ENCODE assay signal across 8 mouse cellular contexts in the genomic region with DNA sequence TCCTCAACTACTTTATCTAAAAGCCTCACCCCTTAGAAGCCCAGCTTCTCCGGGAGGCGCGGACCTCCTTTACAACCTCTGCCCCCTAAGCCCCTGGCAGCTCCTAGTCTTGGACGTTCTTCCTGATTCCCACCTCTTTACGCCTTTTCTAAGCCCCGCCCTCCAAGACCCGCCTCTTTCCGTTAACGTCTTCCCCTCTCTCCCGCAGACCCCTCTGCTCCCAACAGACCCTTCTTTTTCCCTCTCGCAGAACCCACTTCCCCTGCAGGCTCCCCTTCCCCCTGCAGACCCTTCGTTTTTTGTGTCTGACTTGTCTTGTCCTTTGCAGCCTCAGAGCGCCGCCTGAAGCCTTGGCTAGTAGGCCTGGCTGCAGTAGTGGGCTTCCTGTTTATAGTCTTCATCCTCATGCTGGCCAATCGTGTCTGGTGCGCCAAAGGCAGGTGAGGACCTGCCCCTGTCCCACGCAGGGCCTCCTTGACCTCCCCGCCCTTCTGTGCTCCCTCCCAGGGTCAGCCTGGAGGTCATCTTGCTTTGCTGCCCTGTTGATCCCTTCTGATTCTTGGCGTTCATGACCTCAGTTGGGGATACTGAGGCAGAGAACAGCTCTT. TPM values are rescaled to one million over a fixed set of nuclear protein-coding genes. Genes with fewer than 3 reads are reported as not detected.
DNase-seq lines count a peak whose midpoint lies in the region; ATAC-seq and TF ChIP-seq lines count a peak whose summit lies in the region.

No protein-coding gene starts in this region.

- TF ChIP-seq EP300 in MEL (IDR thresholded peaks at IDR 0.05; ENCODE audit: low read depth in 1 of 2, low read length in 2 of 2): no peak

- TF ChIP-seq RAD21 in MEL (IDR thresholded peaks at IDR 0.05; ENCODE audit: low read depth, low read length): no peak

- peaks cover 6 to 14% of the 10 kb centered on the region in 2 experiments; a peak in 3 of 4 replicates for H3K4me1 ChIP-seq in MEL (ENCODE audit: control insufficient read depth in 1 of 2, insufficient read depth in 2 of 2, low read length in 2 of 2)
- peaks cover 18% of the 10 kb centered on the region for H3K4me1 ChIP-seq in embryonic facial prominence, embryonic 13.5 days
- peaks cover 7% of the 10 kb centered on the region; the same call in 1 of the 2 replicates for H3K4me1 ChIP-seq in hindbrain, postnatal 0 days (ENCODE audit: insufficient read depth, low read length)
- peaks cover 42% of the 10 kb centered on the region for H3K4me1 ChIP-seq in liver, embryonic 15.5 days (replicated peaks)
- peaks cover 23% of the 10 kb centered on the region for H3K4me1 ChIP-seq in stomach, embryonic 15.5 days

- peak overlapping the region; percentile 91 for H3K9ac ChIP-seq in MEL (ENCODE audit: control insufficient read depth, low read depth, low read length, poor library complexity, severe bottlenecking)
- peak overlapping the region; percentile 65 for H3K9ac ChIP-seq in embryonic facial prominence, embryonic 13.5 days
- 0 out of 2 replicates have a peak overlapping the region, but pooled peaks have one; percentile 13 for H3K9ac ChIP-seq in hindbrain, postnatal 0 days (replicated peaks; ENCODE audit: low read length)
- H3K9ac ChIP-seq in liver, embryonic 15.5 days: peak overlapping the region; percentile 11; the same call in 1 of the 2 replicates
- peak overlapping the region; percentile 29; the same call in 1 of the 2 replicates for H3K9ac ChIP-seq in stomach, embryonic 15.5 days

- no peak for TF ChIP-seq CTCF in MEL (IDR thresholded peaks at IDR 0.05 in 2 of 3, conservative IDR thresholded peaks at IDR 0.05 in 1 of 3; ENCODE audit: control insufficient read depth in 1 of 3, insufficient read depth in 1 of 3, low read depth in 2 of 3, low read length in 3 of 3, poor library complexity in 1 of 3, severe bottlenecking in 1 of 3)
- no peak for TF ChIP-seq CTCF in hindbrain, postnatal 0 days (IDR thresholded peaks at IDR 0.05; ENCODE audit: low read depth)

- peak in 1 of 2 experiments; percentile 55; a peak in 1 of 4 replicates for TF ChIP-seq POLR2A in MEL (IDR thresholded peaks at IDR 0.05; ENCODE audit: control insufficient read depth in 1 of 2, insufficient read depth in 1 of 2, low read depth in 1 of 2, low read length in 2 of 2, poor library complexity in 1 of 2)

- DNase-seq in MEL (ENCODE audit: low read depth, low spot score): peak; percentile 71
- DNase-seq in hindbrain, postnatal 0 days (ENCODE audit: low spot score): no peak
- no peak for DNase-seq in layer of hippocampus, postnatal 10 days (ENCODE audit: low spot score in 2 of 2)
- no peak for DNase-seq in cerebellum, adult 11 months

- ATAC-seq in embryonic facial prominence, embryonic 13.5 days (ENCODE audit: insufficient number of reproducible peaks, insufficient read depth, low FRiP score, low TSS enrichment, low read depth): no peak
- no peak for ATAC-seq in hindbrain, postnatal 0 days
- ATAC-seq in liver, embryonic 15.5 days (ENCODE audit: insufficient read depth): no peak
- ATAC-seq in stomach, embryonic 15.5 days (ENCODE audit: insufficient read depth, low FRiP score, low read depth): no peak
- ATAC-seq in frontal cortex, adult (ENCODE audit: low TSS enrichment): no peak

- H3K9me3 ChIP-seq in MEL (replicated peaks; ENCODE audit: insufficient read depth, low read length): no peaks in the 10 kb centered on the region
- H3K9me3 ChIP-seq in embryonic facial prominence, embryonic 13.5 days: no peaks in the 10 kb centered on the region
- no peaks in the 10 kb centered on the region for H3K9me3 ChIP-seq in hindbrain, postnatal 0 days (ENCODE audit: low read length)
- no peaks in the 10 kb centered on the region for H3K9me3 ChIP-seq in liver, embryonic 15.5 days (replicated peaks)
- no peaks in the 10 kb centered on the region for H3K9me3 ChIP-seq in stomach, embryonic 15.5 days

- H3K4me3 ChIP-seq in MEL (ENCODE audit: control insufficient read depth in 1 of 2, insufficient read depth in 1 of 2, low read depth in 2 of 2, low read length in 2 of 2): peak overlapping the region; percentile 85 to 86
- H3K4me3 ChIP-seq in embryonic facial prominence, embryonic 13.5 days: peak overlapping the region; percentile 36
- H3K4me3 ChIP-seq in hindbrain, postnatal 0 days (ENCODE audit: low read length): no peak overlapping the region
- peak overlapping the region; percentile 34 for H3K4me3 ChIP-seq in liver, embryonic 15.5 days (replicated peaks)
- peak overlapping the region; percentile 36 for H3K4me3 ChIP-seq in stomach, embryonic 15.5 days (replicated peaks)

- H3K36me3 ChIP-seq in MEL (ENCODE audit: control insufficient read depth in 1 of 2, insufficient read depth in 2 of 2, low read length in 2 of 2): no peaks in the 10 kb centered on the region
- peaks cover 27% of the 10 kb centered on the region for H3K36me3 ChIP-seq in embryonic facial prominence, embryonic 13.5 days
- peaks cover 5% of the 10 kb centered on the region; the same call in 1 of the 2 replicates for H3K36me3 ChIP-seq in hindbrain, postnatal 0 days (ENCODE audit: insufficient read depth, low read length)
- H3K36me3 ChIP-seq in liver, embryonic 15.5 days (replicated peaks): peaks cover under 1% of the 10 kb centered on the region
- H3K36me3 ChIP-seq in stomach, embryonic 15.5 days: peaks cover under 1% of the 10 kb centered on the region; the same call in 1 of the 2 replicates

- H3K27ac ChIP-seq in MEL (ENCODE audit: control insufficient read depth, low read depth, low read length): peak overlapping the region; percentile 77
- H3K27ac ChIP-seq in embryonic facial prominence, embryonic 13.5 days: peak overlapping the region; percentile 62; the same call in 1 of the 2 replicates
- peak overlapping the region; percentile 41; the same call in 1 of the 2 replicates for H3K27ac ChIP-seq in hindbrain, postnatal 0 days
- peak overlapping the region; percentile 19; the same call in 1 of the 2 replicates for H3K27ac ChIP-seq in liver, embryonic 15.5 days (replicated peaks)
- H3K27ac ChIP-seq in stomach, embryonic 15.5 days: peak overlapping the region; percentile 76; the same call in 1 of the 2 replicates

- peak overlapping the region; percentile 64 for H3K4me2 ChIP-seq in embryonic facial prominence, embryonic 13.5 days
- peak overlapping the region; percentile 42 for H3K4me2 ChIP-seq in hindbrain, postnatal 0 days (ENCODE audit: low read depth, low read length)
- peak overlapping the region; percentile 63 for H3K4me2 ChIP-seq in liver, embryonic 15.5 days
- H3K4me2 ChIP-seq in stomach, embryonic 15.5 days: peak overlapping the region; percentile 61

- WGBS in embryonic facial prominence, embryonic 13.5 days: 6% methylated on average over 19 of the region's 19 CpGs
- WGBS in hindbrain, postnatal 0 days: 8% methylated on average over 19 of the region's 19 CpGs
- WGBS in liver, embryonic 15.5 days (ENCODE audit: insufficient replicate concordance): 7% methylated on average over 19 of the region's 19 CpGs
- 3% methylated on average over 19 of the region's 19 CpGs for WGBS in stomach, embryonic 15.5 days

- H3K79me2 ChIP-seq in MEL (ENCODE audit: control insufficient read depth, insufficient read depth, low read length, poor library complexity): no peaks in the 10 kb centered on the region

- no peaks in the 10 kb centered on the region for H3K27me3 ChIP-seq in MEL (ENCODE audit: control insufficient read depth in 1 of 2, insufficient read depth in 2 of 2, low read length in 2 of 2)
- no peaks in the 10 kb centered on the region for H3K27me3 ChIP-seq in embryonic facial prominence, embryonic 13.5 days
- no peaks in the 10 kb centered on the region for H3K27me3 ChIP-seq in hindbrain, postnatal 0 days (ENCODE audit: insufficient read depth, low read length)
- H3K27me3 ChIP-seq in liver, embryonic 15.5 days: no peaks in the 10 kb centered on the region; the same call in 1 of the 2 replicates
- no peaks in the 10 kb centered on the region for H3K27me3 ChIP-seq in stomach, embryonic 15.5 days (replicated peaks)

RNA-seq across cellular contexts. Expression of a gene that starts 0.7 kb away (rescaled TPM):
- 6.5 and 6.7 TPM in 2 replicates for total RNA-seq in MEL (2012; rRNA removed)
- 10 to 100 TPM in 1 of 2 experiments, not detected in 1; 29.5 TPM for polyA plus RNA-seq in MEL (2012; ENCODE audit: insufficient read depth in 1 of 2, insufficient read length in 2 of 2, low read depth in 1 of 2, low replicate concordance in 2 of 2, missing spikeins in 1 of 2)
- 3.1 and 7.1 TPM in 2 replicates for polyA plus RNA-seq in embryonic facial prominence, embryonic 13.5 days (2015; fragmentation: Nextera tagmentation; extraction: Ambion mirVana)
- 2.9 and 3.7 TPM in 2 replicates for total RNA-seq in hindbrain, postnatal 0 days (2014; rRNA removed)
- polyA plus RNA-seq in hindbrain, postnatal 0 days (2015; fragmentation: Nextera tagmentation; extraction: Ambion mirVana): 1.4 and 1.7 TPM in 2 replicates
- polyA plus RNA-seq in liver, embryonic 15.5 days (2015; fragmentation: Nextera tagmentation; extraction: Ambion mirVana): 1.9 and 2.3 TPM in 2 replicates
- polyA plus RNA-seq in stomach, embryonic 15.5 days (2015; fragmentation: Nextera tagmentation; extraction: Ambion mirVana): 59.5 and 77.5 TPM in 2 replicates
- total RNA-seq in layer of hippocampus, postnatal 10 days (2021): 1 to 10 TPM; 2.6 to 3.0 TPM

RNA-seq across cellular contexts. Expression of a gene that starts 4.8 kb away (rescaled TPM):
- 0.49 and 0.89 TPM in 2 replicates for total RNA-seq in MEL (2012; rRNA removed)
- 1 to 10 TPM in 1 of 2 experiments, not detected in 1; 1.2 TPM for polyA plus RNA-seq in MEL (2012; ENCODE audit: insufficient read depth in 1 of 2, insufficient read length in 2 of 2, low read depth in 1 of 2, low replicate concordance in 2 of 2, missing spikeins in 1 of 2)
- polyA plus RNA-seq in embryonic facial prominence, embryonic 13.5 days (2015; fragmentation: Nextera tagmentation; extraction: Ambion mirVana): 1.2 and 1.5 TPM in 2 replicates
- total RNA-seq in hindbrain, postnatal 0 days (2014; rRNA removed): 7.5 TPM in 2 replicates
- polyA plus RNA-seq in hindbrain, postnatal 0 days (2015; fragmentation: Nextera tagmentation; extraction: Ambion mirVana): 2.7 and 4.0 TPM in 2 replicates
- 0.56 TPM in 1 of 2 replicates, not detected in the other for polyA plus RNA-seq in liver, embryonic 15.5 days (2015; fragmentation: Nextera tagmentation; extraction: Ambion mirVana)
- polyA plus RNA-seq in stomach, embryonic 15.5 days (2015; fragmentation: Nextera tagmentation; extraction: Ambion mirVana): 0.41 and 1.4 TPM in 2 replicates
- 1 to 10 TPM; 1.1 to 3.5 TPM for total RNA-seq in layer of hippocampus, postnatal 10 days (2021)

RNA-seq across cellular contexts. Expression of a gene that starts 9.3 kb away (rescaled TPM):
- total RNA-seq in MEL (2012; rRNA removed): 0.46 and 0.62 TPM in 2 replicates
- polyA plus RNA-seq in MEL (2012; ENCODE audit: insufficient read depth in 1 of 2, insufficient read length in 2 of 2, low read depth in 1 of 2, low replicate concordance in 2 of 2, missing spikeins in 1 of 2): 1 to 10 TPM in 1 of 2 experiments, not detected in 1; 2.6 TPM
- polyA plus RNA-seq in embryonic facial prominence, embryonic 13.5 days (2015; fragmentation: Nextera tagmentation; extraction: Ambion mirVana): 4.1 and 5.0 TPM in 2 replicates
- total RNA-seq in hindbrain, postnatal 0 days (2014; rRNA removed): 2.1 and 3.3 TPM in 2 replicates
- 5.3 and 7.0 TPM in 2 replicates for polyA plus RNA-seq in hindbrain, postnatal 0 days (2015; fragmentation: Nextera tagmentation; extraction: Ambion mirVana)
- polyA plus RNA-seq in liver, embryonic 15.5 days (2015; fragmentation: Nextera tagmentation; extraction: Ambion mirVana): 0.75 and 0.88 TPM in 2 replicates
- polyA plus RNA-seq in stomach, embryonic 15.5 days (2015; fragmentation: Nextera tagmentation; extraction: Ambion mirVana): 2.9 and 3.3 TPM in 2 replicates
- 1 to 10 TPM; 2.3 to 4.5 TPM for total RNA-seq in layer of hippocampus, postnatal 10 days (2021)

RNA-seq across cellular contexts. Expression of a gene that starts 9.3 kb away (rescaled TPM):
- total RNA-seq in MEL (2012; rRNA removed): 153 and 157 TPM in 2 replicates
- 100 to 1,000 TPM in 1 of 2 experiments, not detected in 1; 145 TPM for polyA plus RNA-seq in MEL (2012; ENCODE audit: insufficient read depth in 1 of 2, insufficient read length in 2 of 2, low read depth in 1 of 2, low replicate concordance in 2 of 2, missing spikeins in 1 of 2)
- 67.8 and 71.8 TPM in 2 replicates for polyA plus RNA-seq in embryonic facial prominence, embryonic 13.5 days (2015; fragmentation: Nextera tagmentation; extraction: Ambion mirVana)
- total RNA-seq in hindbrain, postnatal 0 days (2014; rRNA removed): 146 TPM in 2 replicates
- 111 and 114 TPM in 2 replicates for polyA plus RNA-seq in hindbrain, postnatal 0 days (2015; fragmentation: Nextera tagmentation; extraction: Ambion mirVana)
- polyA plus RNA-seq in liver, embryonic 15.5 days (2015; fragmentation: Nextera tagmentation; extraction: Ambion mirVana): 50.9 and 56.2 TPM in 2 replicates
- polyA plus RNA-seq in stomach, embryonic 15.5 days (2015; fragmentation: Nextera tagmentation; extraction: Ambion mirVana): 78.9 and 80.4 TPM in 2 replicates
- total RNA-seq in layer of hippocampus, postnatal 10 days (2021): 10 to 100 TPM; 72.0 to 77.3 TPM

RNA-seq across cellular contexts. Expression of a gene that starts 15.2 kb away (rescaled TPM):
- 20.7 and 24.7 TPM in 2 replicates for total RNA-seq in MEL (2012; rRNA removed)
- polyA plus RNA-seq in MEL (2012; ENCODE audit: insufficient read depth in 1 of 2, insufficient read length in 2 of 2, low read depth in 1 of 2, low replicate concordance in 2 of 2, missing spikeins in 1 of 2): 100 to 1,000 TPM in 1 of 2 experiments, not detected in 1; 115 TPM
- polyA plus RNA-seq in embryonic facial prominence, embryonic 13.5 days (2015; fragmentation: Nextera tagmentation; extraction: Ambion mirVana): 102 and 119 TPM in 2 replicates
- 106 and 118 TPM in 2 replicates for total RNA-seq in hindbrain, postnatal 0 days (2014; rRNA removed)
- 131 and 134 TPM in 2 replicates for polyA plus RNA-seq in hindbrain, postnatal 0 days (2015; fragmentation: Nextera tagmentation; extraction: Ambion mirVana)
- polyA plus RNA-seq in liver, embryonic 15.5 days (2015; fragmentation: Nextera tagmentation; extraction: Ambion mirVana): 127 and 147 TPM in 2 replicates
- 88.5 and 90.5 TPM in 2 replicates for polyA plus RNA-seq in stomach, embryonic 15.5 days (2015; fragmentation: Nextera tagmentation; extraction: Ambion mirVana)
- 10 to 100 TPM; 81.2 to 85.2 TPM for total RNA-seq in layer of hippocampus, postnatal 10 days (2021)

Comparison
In these comparisons a context has a peak if more than half of its experiments do, and no peak if none do; other contexts are left out.
1. H3K27ac ChIP-seq: peak in every context shown above with its lines; median percentile 77 in MEL; 76 in stomach, embryonic 15.5 days; 62 in embryonic facial prominence, embryonic 13.5 days; 41 in hindbrain, postnatal 0 days; 19 in liver, embryonic 15.5 days.
2. H3K9ac ChIP-seq: peak in every context shown above with its lines; median percentile 91 in MEL; 65 in embryonic facial prominence, embryonic 13.5 days; 29 in stomach, embryonic 15.5 days; 13 in hindbrain, postnatal 0 days; 11 in liver, embryonic 15.5 days.